Mouse (Mus musculus) hindbrain, embryonic 13.5 days (tissue): ENCODE data around the gene Csrp2. TPM values are rescaled to one million over a fixed set of nuclear protein-coding genes. Genes with fewer than 3 reads are reported as not detected.

ENCODE experiments used
- ATAC-seq: fragments of 200-750 bp; cut with Nextera tagmentation; 2 replicates; pipeline ENCODE4 v1.8.0; 2017; ENCODE audit warnings: moderate TSS enrichment; ENCODE audit not compliant: low FRiP score
- H3K27ac ChIP-seq: fragments of 300-500 bp; sonication (generic); 2 replicates; pipeline ENCODE4 v1.5.1; 2015; ENCODE audit warnings: inconsistent platforms, mild to moderate bottlenecking, moderate library complexity
- H3K27me3 ChIP-seq: fragments of 300-500 bp; sonication (generic); 2 replicates; pipeline ENCODE4 v1.6.1; 2015; ENCODE audit warnings: mild to moderate bottlenecking, inconsistent platforms
- H3K36me3 ChIP-seq: fragments of 300-500 bp; sonication (generic); 2 replicates; pipeline ENCODE4 v1.6.1; 2015; ENCODE audit warnings: mild to moderate bottlenecking, inconsistent platforms
- H3K4me1 ChIP-seq: fragments of 300-500 bp; sonication (generic); replicated peaks from 2 replicates; pipeline ENCODE4 v1.6.1; 2015; ENCODE audit warnings: inconsistent platforms
- H3K4me2 ChIP-seq: fragments of 300-500 bp; sonication (generic); 2 replicates; pipeline ENCODE4 v1.6.1; 2015; ENCODE audit warnings: inconsistent platforms, mild to moderate bottlenecking, moderate library complexity
- H3K4me3 ChIP-seq: fragments of 300-500 bp; sonication (generic); 2 replicates; pipeline ENCODE4 v1.5.1; 2015; ENCODE audit warnings: mild to moderate bottlenecking, inconsistent platforms
- H3K9ac ChIP-seq: fragments of 300-500 bp; sonication (generic); 2 replicates; pipeline ENCODE4 v1.6.1; 2015; ENCODE audit warnings: mild to moderate bottlenecking, inconsistent platforms
- H3K9me3 ChIP-seq: fragments of 300-500 bp; sonication (generic); 2 replicates; pipeline ENCODE4 v1.6.1; 2016; ENCODE audit warnings: inconsistent platforms
- WGBS: fragments of 180-500 bp; shearing (Covaris S2); methylation state at CpG from one replicate; pipeline ENCODE4 v1.1.7; 2015; 5-methylcytosine and 5-hydroxymethylcytosine counted together
- polyA plus RNA-seq: library from polyadenylated mRNA; unstranded; fragments of >200 nt; fragmentation: Nextera tagmentation; extraction: Ambion mirVana; gene quantifications from 2 replicates; pipeline ENCODE4 v1.2.1, GENCODE M21; 2015

The Csrp2 gene
- polyA plus RNA-seq, 1 experiment from 2014 or later = 154 TPM

DNA sequence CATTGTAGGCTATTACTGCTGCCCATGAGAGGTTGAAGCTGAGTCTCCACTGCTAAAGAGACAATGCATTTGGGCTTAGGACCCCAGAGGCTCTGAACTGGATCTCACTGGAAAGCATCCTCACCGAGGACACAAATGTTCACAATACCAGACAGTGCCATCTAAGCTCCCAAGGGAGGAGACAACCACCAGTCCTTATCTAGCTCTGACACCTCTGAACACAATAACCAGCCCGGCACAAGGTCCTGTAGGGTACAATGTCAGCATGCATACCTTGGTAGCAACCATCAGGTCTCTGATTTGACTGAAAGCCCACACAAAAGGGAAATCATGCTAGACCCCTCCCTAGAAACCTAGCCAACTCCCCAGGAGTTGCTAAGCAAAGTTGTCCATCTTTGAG lies 59.8 kb downstream of the Csrp2 start:
- Histone ChIP-seq H3K4me2 (no peak overlapping the region), H3K9me3 (no peaks in the 10 kb centered on the region), H3K9ac (no peak overlapping the region), H3K27me3 (no peaks in the 10 kb centered on the region), H3K27ac (no peak overlapping the region), H3K4me1 (no peaks in the 10 kb centered on the region), H3K4me3 (no peak overlapping the region), H3K36me3 (peaks cover 20% of the 10 kb centered on the region)
- whole genome bisulfite sequencing = 88% methylated on average over 2 of the region's 2 CpGs
- no peak for ATAC-seq

DNA sequence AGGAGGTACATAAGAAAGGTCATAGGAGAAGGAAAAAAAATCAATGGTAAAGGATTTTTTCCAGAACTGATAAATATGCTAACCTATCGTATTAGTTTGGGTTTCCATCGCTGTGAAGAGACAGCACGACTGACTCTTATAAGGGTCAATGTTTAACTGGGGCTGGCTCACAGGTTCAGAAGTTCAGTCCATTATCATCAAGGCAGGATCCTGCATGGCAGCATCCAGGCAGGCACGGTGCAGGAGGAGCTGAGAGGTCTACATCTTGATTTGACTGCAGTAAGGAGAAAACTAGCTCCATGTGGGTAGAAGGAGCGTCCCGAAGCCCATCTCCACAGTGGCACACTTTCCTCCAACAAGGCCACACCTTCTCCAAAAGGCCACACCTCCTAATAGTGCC lies 60.9 kb downstream of the Csrp2 start:
- Histone ChIP-seq H3K4me2 (no peak overlapping the region), H3K9ac (no peak overlapping the region), H3K4me1 (no peaks in the 10 kb centered on the region), H3K9me3 (no peaks in the 10 kb centered on the region), H3K4me3 (no peak overlapping the region), H3K36me3 (peaks cover 20% of the 10 kb centered on the region), H3K27me3 (no peaks in the 10 kb centered on the region), H3K27ac (no peak overlapping the region)
- ATAC-seq = no peak
- 91% methylated on average over 6 of the region's 6 CpGs for WGBS

DNA sequence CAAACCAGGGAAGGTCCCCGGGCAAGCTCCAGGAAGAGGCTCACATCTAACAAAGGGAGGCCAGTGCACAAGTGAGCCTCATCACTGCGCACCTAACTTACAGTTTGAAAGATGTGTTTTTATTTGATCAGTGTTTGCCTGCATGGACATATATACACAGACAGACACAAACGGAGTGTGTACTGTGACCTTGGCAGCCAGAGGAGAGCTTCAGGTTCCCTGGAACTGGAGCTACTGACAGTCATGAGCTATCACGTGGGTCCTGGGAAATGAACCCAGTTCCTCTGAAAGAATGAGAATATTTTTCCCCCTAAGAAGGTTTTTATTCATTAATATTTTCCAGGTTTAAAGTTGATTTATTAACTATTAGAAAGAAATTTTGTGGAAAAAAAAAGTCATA lies 63.2 kb downstream of the Csrp2 start:
- peaks cover 20% of the 10 kb centered on the region for H3K36me3 ChIP-seq
- no peak overlapping the region for H3K4me2 ChIP-seq
- H3K4me1 ChIP-seq = no peaks in the 10 kb centered on the region
- H3K4me3 ChIP-seq = no peak overlapping the region
- WGBS = 92% methylated on average over 4 of the region's 4 CpGs
- ATAC-seq = no peak
- H3K27ac ChIP-seq = no peak overlapping the region
- H3K9ac ChIP-seq = no peak overlapping the region
- H3K27me3 ChIP-seq = no peaks in the 10 kb centered on the region
- H3K9me3 ChIP-seq = no peaks in the 10 kb centered on the region

DNA sequence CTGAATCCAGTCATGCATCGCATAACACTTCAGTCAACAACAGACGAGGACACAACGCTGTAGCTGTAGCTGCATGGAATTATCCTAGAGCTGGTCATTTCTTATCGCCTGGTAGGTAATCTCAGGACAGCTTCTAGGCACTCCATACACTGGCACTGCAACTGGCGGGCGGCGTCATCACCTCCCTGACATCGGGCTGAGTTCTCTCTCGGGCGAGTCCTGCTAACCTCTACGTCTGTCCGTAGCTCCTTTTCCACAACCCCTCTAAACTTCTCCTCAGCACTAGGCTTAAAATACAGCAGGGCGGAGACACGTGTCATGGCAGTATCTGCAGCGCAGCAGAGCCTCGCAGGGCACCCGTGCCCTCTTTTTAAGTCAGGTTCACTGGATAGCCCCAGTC lies 67.1 kb downstream of the Csrp2 start:
- H3K4me1 ChIP-seq = peaks cover 2% of the 10 kb centered on the region; the same call in 1 of the 2 replicates
- H3K27me3 ChIP-seq = no peaks in the 10 kb centered on the region
- H3K27ac ChIP-seq = no peak overlapping the region
- no peak for ATAC-seq
- WGBS = 94% methylated on average over 17 of the region's 17 CpGs
- no peaks in the 10 kb centered on the region for H3K36me3 ChIP-seq
- no peak overlapping the region for H3K4me3 ChIP-seq
- no peak overlapping the region for H3K9ac ChIP-seq
- no peak overlapping the region for H3K4me2 ChIP-seq
- H3K9me3 ChIP-seq = no peaks in the 10 kb centered on the region

Other genes with a start within 250 kb of the Csrp2 start
- 8.4 and 8.9 TPM in 2 replicates for gene E2f7, start 174.3 kb upstream of the Csrp2 start, polyA plus RNA-seq
- 55.5 and 58.3 TPM in 2 replicates for gene Zdhhc17, start 90.4 kb downstream of the Csrp2 start, polyA plus RNA-seq
- 17.6 and 17.7 TPM in 2 replicates for gene Osbpl8, start 245.0 kb downstream of the Csrp2 start, polyA plus RNA-seq